Mouse (Mus musculus): ENCODE data around the gene BC035044.
"Not testable (repeated sequence)": the region's sequence is repeated elsewhere in the genome, so short reads cannot be mapped to it uniquely, and the experiment has no call there.

BC035044 gene

DNA sequence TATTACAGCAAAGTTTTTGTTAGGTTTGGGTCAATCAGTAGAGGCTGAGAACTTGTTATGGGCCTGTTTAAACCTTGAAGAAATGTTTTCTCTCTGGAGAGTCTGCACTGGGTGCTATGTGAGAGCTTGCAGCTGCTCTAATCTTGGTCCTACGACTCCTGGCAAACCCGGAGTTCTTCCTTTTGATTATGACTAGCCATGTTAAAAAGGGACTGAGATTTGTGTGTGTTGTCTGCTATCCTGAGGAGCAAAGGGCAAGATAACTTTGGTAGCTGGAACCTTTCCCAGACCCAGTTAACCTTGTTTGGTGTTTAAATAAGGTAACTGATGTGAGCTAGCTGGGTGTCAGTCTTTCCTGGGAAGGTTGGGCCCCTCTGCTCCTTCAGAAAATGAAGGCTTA is 40.3 kb downstream of the BC035044 start:
- no peak for ATAC-seq (ENCODE audit: low TSS enrichment)

DNA sequence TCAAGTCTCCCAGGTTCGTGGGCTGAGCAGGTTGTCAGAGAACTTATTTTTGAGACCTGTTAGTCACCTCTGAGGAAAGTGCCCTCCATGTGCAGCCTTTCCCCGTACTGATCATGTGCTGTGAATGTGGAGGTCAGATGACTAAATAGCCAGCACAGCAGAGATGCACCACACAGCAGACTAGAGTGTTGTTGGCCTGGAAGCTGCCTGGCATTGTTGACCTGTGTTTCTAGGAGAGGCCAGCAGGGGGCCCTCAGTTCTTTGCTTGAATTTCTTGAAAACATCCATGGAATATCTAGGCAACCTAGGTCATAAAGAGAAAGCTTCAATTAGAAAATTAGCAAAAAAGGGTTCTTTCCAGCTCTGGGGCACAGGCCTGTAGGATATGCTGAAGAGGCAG is 41.0 kb downstream of the BC035044 start:
- ATAC-seq (ENCODE audit: low TSS enrichment): peak; percentile 69

DNA sequence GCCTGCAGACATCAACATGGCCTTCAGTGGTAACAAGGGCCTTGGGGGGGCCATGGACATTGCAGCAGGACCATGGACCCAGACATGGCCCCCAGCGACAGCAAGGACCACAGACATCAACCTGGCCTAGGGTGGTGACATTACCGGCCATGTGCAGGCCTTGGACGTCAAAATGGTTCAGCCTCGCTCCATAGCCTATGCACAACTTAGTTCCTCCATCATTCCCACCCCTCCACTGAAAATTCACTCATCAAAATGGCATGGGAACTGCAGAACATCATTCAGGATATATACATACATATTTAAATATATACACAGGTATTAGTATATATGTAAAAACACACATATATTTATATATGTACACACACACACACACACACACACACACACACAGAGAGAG is 43.5 kb downstream of the BC035044 start:
- ATAC-seq (ENCODE audit: low TSS enrichment): no peak

DNA sequence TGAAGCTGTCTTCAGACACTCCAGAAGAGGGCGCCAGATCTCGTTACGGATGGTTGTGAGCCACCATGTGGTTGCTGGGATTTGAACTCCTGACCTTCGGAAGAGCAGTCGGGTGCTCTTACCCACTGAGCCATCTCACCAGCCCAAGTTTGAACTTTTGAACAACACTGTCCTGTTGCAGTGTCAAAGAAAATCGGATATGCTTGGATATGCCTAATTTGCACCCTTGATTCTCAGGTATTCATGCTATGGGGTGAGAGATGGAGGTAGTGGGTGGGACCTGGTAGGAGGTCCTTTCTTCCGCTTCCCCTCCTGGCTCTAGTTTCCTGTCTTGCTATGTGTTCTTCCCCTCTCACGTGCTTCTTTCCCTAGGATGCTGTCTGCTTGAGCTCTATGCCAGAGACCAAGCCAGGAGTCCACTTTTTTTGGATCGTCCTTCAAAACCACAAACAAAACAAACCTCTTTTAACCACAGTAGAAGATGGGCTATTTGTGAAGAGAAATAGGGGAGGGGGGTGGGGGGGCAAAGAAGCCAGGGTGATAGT is 44.9 kb downstream of the BC035044 start:
- ATAC-seq (ENCODE audit: low TSS enrichment): no peak

- peak; percentile 24 for ATAC-seq (ENCODE audit: low TSS enrichment)
Observed at GRCm38 (mm10) chr6:128845319-128845979, 45.5 kb downstream of the BC035044 start.

DNA sequence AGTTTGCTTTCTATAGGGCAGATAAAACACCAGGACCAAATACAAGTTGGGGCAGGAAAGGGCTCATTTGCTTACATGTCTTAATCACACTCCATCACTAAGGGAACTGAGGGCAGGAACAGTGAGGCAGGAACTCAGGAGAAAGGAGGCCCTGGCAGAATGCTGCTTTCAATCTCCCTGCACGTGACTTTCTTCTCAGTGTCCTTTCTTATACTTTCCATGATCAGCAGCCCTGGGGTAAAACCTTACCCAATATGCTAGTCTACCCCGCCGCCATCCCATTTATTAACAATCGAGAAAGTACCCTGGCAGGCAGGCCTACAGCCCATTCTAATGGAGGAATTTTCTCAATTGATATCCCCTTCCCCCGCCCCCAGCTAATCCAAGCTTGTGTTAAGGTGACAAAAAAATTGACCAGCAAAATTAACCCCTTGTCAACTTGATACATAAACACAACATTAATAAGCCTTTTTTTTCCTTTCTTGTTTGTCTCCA is 46.3 kb downstream of the BC035044 start:
- ATAC-seq (ENCODE audit: low TSS enrichment): no peak

- ATAC-seq (ENCODE audit: low TSS enrichment): no peak
Observed at GRCm38 (mm10) chr6:128844131-128844530, 46.8 kb downstream of the BC035044 start.

GRCm38 (mm10) chr6:128843479-128843992 is 47.4 kb downstream of the BC035044 start:
- peak; percentile 24 for ATAC-seq (ENCODE audit: low TSS enrichment)

DNA sequence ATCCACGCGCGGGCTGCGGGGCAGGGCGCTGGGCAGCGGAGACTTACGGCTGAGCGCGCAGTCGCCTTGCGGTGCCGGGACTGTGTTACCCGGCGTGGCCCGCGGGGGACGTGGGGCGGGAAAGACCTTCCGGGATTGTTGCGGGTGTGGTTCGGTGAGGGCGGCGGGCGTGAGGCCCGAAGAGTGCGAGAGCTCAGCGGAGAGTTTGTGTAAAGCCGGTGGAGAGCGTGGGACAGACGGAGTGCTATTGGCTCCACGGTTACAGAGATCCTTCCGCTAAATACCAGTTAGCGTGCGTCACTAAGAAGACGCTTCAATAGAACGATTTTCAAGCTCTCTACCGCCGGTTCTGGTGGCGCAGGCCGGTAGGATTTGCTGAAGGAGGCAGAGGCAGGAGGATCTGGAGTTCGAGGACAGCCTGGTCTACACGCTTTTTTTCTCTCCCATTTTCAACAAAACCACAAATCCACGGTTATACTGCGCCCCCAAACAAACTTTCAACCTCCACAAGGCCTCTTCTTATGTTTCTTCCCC is 47.9 kb downstream of the BC035044 start:
- peak; percentile 69 for ATAC-seq (ENCODE audit: low TSS enrichment)

GRCm38 (mm10) chr6:128842356-128842944 is 48.5 kb downstream of the BC035044 start:
- no peak for ATAC-seq (ENCODE audit: low TSS enrichment)

DNA sequence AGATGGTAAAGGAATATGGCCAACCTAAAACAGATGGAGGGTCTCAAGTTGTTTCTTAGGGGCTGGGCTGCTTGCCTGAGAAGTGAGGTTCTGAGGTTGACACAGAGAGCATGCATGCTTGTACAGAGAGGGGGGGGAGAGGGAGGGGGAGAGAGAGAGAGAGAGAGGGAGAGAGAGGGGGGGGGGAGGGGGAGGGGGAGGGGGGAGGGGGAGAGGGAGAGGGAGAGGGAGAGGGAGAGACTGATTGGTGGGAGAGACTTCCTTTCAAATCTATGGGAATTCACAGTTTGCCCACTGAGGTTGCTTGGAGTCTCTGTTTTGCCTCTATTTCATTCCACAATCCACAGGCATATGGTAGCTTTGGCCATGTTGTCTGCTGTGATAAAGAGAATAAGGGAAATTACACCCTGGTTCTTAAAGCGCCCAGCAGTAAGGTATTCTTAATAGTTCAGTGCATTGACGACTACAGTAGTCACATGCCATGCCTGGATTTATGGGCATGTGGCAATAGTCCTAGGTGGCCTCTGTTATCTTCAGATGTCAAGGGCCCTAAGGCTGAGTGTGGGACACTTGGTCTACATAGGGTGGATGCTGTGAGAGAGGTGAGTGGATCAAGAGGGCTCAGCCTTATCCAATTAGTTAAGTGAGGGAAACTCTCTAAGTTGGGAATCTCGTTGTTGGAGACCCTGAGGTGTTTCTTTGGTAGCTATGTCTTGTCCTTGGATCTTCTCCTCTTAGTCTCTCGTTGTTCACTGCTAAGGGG is 49.4 kb downstream of the BC035044 start:
- ATAC-seq (ENCODE audit: low TSS enrichment): no peak

DNA sequence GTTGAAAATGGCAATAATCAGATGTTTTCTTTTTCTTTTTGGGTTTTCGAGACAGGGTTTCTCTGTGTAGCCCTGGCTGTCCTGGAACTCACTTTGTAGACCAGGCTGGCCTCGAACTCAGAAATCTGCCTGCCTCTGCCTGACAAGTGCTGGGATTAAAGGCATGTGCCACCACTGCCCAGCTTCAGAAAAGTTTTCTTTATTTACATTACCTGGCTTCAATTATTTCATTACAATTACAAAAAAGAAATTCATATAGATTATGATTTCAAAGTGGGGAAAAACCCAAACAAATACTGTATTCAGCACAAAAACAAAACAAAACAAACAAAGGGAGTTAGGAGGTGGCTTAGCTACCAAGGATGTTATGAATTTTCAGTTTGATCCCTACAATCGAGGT is 50.3 kb downstream of the BC035044 start:
- ATAC-seq (ENCODE audit: low TSS enrichment): not testable (repeated sequence)

GRCm38 (mm10) chr6:128839921-128840320 is 51.0 kb downstream of the BC035044 start:
- ATAC-seq (ENCODE audit: low TSS enrichment): no peak

DNA sequence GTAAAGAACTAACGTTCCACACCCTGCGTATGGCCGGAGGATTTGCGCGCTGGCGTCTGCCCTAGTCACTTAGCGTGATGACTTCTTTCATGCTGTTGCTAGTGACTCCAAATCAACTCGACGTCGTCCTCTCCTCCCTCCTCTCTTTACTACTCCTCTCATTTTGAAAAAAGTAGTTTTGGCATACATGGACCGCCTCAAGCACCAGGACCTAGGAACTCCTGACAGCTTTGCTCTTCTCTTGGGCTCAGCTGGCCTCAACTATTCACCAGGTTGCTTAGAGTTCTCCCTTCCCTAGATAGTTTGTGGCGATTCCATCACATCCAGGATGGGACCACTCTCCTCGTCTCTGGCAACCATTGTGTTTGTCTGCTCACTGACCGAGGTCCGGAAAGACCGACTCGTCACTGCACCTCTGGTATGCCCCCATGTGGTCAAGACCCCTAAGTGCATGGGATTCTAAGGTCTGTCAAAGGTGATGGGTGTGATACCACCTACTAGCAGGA is 51.6 kb downstream of the BC035044 start:
- ATAC-seq (ENCODE audit: low TSS enrichment): peak; percentile 7

DNA sequence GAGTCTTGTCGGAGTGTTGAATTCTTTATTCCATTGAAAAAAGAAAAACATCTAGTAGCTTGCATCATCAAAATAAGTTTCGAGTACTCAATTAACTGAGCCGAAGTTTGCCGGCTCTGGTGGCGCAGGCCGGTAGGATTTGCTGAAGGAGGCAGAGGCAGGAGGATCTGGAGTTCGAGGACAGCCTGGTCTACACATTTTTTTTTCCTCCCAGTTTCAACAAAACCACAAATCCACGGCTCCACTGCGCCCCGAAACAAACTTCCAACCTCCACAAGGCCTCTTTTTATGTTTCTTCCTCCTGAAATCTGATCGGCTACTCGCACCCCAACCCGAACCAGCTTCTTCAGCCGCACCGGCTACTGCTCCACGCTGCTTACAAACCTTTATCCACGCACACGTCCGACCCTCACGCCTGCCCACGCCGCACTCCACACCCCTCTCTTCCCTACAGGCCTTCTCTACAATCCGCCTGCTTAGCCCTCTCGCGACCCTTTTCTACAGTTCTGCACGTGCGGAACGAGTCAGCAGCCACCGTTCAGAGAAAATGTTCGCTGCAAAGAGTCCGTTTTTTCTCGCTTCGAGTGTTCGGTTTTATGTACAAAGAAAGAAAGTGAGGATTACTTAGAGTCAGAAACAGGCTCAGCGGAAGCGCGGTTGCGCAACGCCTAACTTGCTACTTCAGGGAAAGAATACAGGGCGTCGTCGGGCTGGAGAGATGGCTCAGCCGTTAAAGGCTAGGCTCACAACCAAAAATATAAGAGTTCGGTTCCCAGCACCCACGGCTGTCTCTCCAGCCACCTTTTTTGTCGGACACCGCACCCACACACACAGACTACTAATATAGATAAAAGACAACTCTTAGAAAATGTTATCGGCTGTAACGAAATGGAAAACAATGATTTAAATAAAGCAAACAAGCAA is 52.3 kb downstream of the BC035044 start:
- ATAC-seq (ENCODE audit: low TSS enrichment): peak; percentile 28

DNA sequence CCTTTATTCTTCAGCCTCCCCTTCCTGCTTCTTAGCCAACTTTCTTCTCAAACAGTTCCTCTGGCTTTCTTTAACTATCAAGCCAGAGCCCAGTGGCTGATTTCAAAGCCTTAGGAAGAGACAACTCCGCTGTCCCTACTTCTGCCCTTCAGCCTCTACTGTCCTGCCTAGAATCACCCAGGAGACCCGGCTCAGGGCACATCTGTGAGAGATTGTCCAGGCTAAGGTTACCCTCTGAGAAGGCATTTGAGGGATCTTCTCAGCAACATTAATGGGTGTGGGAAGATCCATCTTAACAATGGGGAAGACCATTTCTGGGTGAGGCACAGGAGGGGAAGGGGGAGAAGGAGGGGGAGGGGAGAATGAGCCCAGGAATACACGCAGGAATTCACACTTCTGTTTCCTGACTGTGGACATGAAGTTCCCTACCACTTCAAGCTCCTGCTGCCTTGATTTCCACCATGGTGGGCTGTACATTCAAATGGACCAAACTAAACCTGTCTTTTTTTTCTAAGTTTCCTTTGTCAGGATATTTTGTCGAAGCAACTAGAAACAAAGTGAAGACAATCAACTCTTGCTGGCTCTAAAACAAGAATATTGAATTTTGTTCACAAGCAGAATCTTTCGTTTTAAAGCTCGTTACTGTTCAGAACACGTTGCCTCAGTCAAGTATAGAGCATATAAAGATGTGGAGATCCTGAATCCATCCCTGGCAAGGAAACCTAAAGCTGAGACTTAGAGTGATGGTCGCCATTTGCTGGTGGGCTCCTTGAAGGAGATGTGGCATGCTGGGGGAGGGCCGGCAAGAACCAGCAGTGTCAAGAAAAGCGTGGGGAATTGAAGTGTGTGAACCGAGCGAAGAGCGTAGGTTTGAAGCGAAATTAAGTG is 53.2 kb downstream of the BC035044 start:
- peak; percentile 54 for ATAC-seq (ENCODE audit: low TSS enrichment)

DNA sequence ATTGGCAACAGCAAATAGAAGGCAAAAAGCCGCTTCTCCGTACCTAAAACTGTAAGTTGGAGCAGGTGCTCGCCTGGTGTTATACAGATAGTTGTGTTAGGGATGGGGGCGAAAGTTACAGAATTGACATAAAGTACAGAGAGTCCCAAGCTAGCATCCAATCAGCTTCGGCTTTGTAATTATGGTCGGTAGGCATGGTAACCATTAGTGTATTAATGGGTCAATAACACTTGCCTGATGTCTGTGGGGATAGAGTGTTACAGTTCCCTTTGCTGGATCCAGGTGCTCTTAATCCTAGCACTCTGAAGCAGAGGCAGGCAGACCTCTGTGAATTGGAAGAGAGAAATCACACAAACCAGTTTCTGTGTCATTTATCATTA is 54.0 kb downstream of the BC035044 start:
- ATAC-seq (ENCODE audit: low TSS enrichment): no peak

GRCm38 (mm10) chr6:128836191-128836954 is 54.6 kb downstream of the BC035044 start:
- no peak for ATAC-seq (ENCODE audit: low TSS enrichment)

DNA sequence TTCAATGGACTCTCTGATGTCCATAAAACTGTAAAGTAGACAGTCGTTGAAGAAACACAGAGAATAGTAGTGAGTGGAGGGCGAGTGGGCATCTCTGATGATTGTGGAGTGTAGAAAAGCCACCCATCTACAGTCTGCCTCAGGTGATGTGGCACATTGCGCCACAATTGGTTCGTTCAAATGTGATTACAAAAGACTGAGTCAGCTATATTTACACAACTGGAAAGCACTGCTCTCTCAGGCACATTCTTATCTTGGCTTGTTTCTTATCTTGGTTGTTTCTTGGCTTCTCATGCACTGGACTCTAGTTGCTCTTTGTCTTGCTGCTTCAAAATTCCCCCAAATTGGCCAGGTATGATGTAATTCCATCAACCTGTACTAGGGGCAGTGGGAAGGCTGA is 55.4 kb downstream of the BC035044 start:
- ATAC-seq (ENCODE audit: low TSS enrichment): no peak
